Comparison of ENCODE assay signal across 8 mouse cellular contexts in genomic region chr2:156197129-156197911, GRCm38 (mm10). TPM values are rescaled to one million over a fixed set of nuclear protein-coding genes. Genes with fewer than 3 reads are reported as not detected.
A peak's percentile ranks its signal among the peaks of the same experiment; 100 is the strongest.
DNase-seq lines count a peak whose midpoint lies in the region; ATAC-seq and TF ChIP-seq lines count a peak whose summit lies in the region.

No protein-coding gene starts in this region.

- H3K9ac ChIP-seq in hindbrain, embryonic 15.5 days, result peak overlapping the region; percentile 81
- peak overlapping the region; percentile 91 for H3K9ac ChIP-seq in midbrain, embryonic 16.5 days (ENCODE audit: low read depth, low read length)

- no peak for TF ChIP-seq CTCF in kidney, adult 2 months (conservative IDR thresholded peaks at IDR 0.05; ENCODE audit: insufficient read depth, insufficient read length, low read depth, low read length)
- TF ChIP-seq CTCF in brain, embryonic 14.5 days (IDR thresholded peaks at IDR 0.05; ENCODE audit: borderline replicate concordance, extremely low read depth, insufficient read depth, insufficient read length), result no peak

- H3K27me3 ChIP-seq in kidney, adult 2 months (replicated peaks; ENCODE audit: control insufficient read depth, insufficient read depth, low read length), result no peaks in the 10 kb centered on the region
- H3K27me3 ChIP-seq in hindbrain, embryonic 15.5 days, result no peaks in the 10 kb centered on the region
- H3K27me3 ChIP-seq in midbrain, embryonic 16.5 days (ENCODE audit: control insufficient read depth, insufficient read depth, low read depth, low read length), result no peaks in the 10 kb centered on the region

- peak overlapping the region; percentile 87; the same call in 1 of the 2 replicates for H3K27ac ChIP-seq in kidney, adult 2 months (ENCODE audit: insufficient read depth, low read depth, low read length)
- H3K27ac ChIP-seq in hindbrain, embryonic 15.5 days (replicated peaks), result peak overlapping the region; percentile 99
- peak overlapping the region; percentile 97 for H3K27ac ChIP-seq in midbrain, embryonic 16.5 days (ENCODE audit: low read length)

- peak overlapping the region; percentile 99 for H3K4me3 ChIP-seq in kidney, adult 2 months (ENCODE audit: insufficient read depth, low read depth, low read length)
- H3K4me3 ChIP-seq in hindbrain, embryonic 15.5 days, result peak overlapping the region; percentile 84
- H3K4me3 ChIP-seq in midbrain, embryonic 16.5 days (ENCODE audit: low read depth, low read length), result peak overlapping the region; percentile 76

- no peak; the same call in 1 of the 2 replicates for ATAC-seq in hindbrain, embryonic 15.5 days (ENCODE audit: low FRiP score, low read depth)
- no peak for ATAC-seq in midbrain, embryonic 16.5 days

- peak overlapping the region; percentile 72 for H3K4me2 ChIP-seq in hindbrain, embryonic 15.5 days
- H3K4me2 ChIP-seq in midbrain, embryonic 16.5 days (ENCODE audit: low read length), result peak overlapping the region; percentile 76

- peaks cover 20% of the 10 kb centered on the region for H3K4me1 ChIP-seq in kidney, adult 2 months (ENCODE audit: control insufficient read depth, insufficient read depth, low read length)
- peaks cover 41% of the 10 kb centered on the region for H3K4me1 ChIP-seq in hindbrain, embryonic 15.5 days (replicated peaks)
- H3K4me1 ChIP-seq in midbrain, embryonic 16.5 days (ENCODE audit: control insufficient read depth, insufficient read depth, low read length), result peaks cover 33% of the 10 kb centered on the region

- H3K9me3 ChIP-seq in hindbrain, embryonic 15.5 days, result no peaks in the 10 kb centered on the region
- H3K9me3 ChIP-seq in midbrain, embryonic 16.5 days (replicated peaks; ENCODE audit: control insufficient read depth, low read length, poor library complexity, severe bottlenecking), result no peaks in the 10 kb centered on the region

- DNase-seq in kidney, adult 2 months, result no peak
- DNase-seq in kidney, adult 8-10 months, result no peak
- peak; percentile 14 for DNase-seq in brain, embryonic 14.5 days (ENCODE audit: low read depth)
- no peak for DNase-seq in frontal cortex, postnatal 36 days (ENCODE audit: low spot score in 2 of 2)
- no peak for DNase-seq in adrenal gland, postnatal 14 days
- no peak for DNase-seq in layer of hippocampus, postnatal 25 days (ENCODE audit: extremely low spot score in 1 of 2, low spot score in 1 of 2)

- TF ChIP-seq POLR2A in kidney, adult 2 months (IDR thresholded peaks at IDR 0.05; ENCODE audit: low read depth, low read length), result no peak
- no peak; the same call in 1 of the 2 replicates for TF ChIP-seq POLR2A in brain, embryonic 14.5 days (IDR thresholded peaks at IDR 0.05; ENCODE audit: borderline replicate concordance, extremely low read depth, insufficient read depth, insufficient read length, poor library complexity, severe bottlenecking)

- WGBS in kidney, adult 2 months, result 5% methylated on average over 17 of the region's 17 CpGs
- WGBS in hindbrain, embryonic 15.5 days, result 4% methylated on average over 17 of the region's 17 CpGs
- 3% methylated on average over 17 of the region's 17 CpGs for whole genome bisulfite sequencing in midbrain, embryonic 16.5 days

- H3K36me3 ChIP-seq in kidney, adult 2 months (ENCODE audit: control insufficient read depth, insufficient read depth, low read length), result no peaks in the 10 kb centered on the region
- 0 out of 2 replicates have a peak, but pooled peaks cover 2% of the 10 kb centered on the region for H3K36me3 ChIP-seq in hindbrain, embryonic 15.5 days
- H3K36me3 ChIP-seq in midbrain, embryonic 16.5 days (ENCODE audit: control insufficient read depth, insufficient read depth, low read length), result no peaks in the 10 kb centered on the region

RNA-seq across cellular contexts. Expression of gene Phf20, which starts 1.1 kb away (rescaled TPM):
- polyA plus RNA-seq in kidney, adult 2 months (2012; rRNA removed), result 14.6 and 16.3 TPM in 2 replicates
- polyA plus RNA-seq in brain, embryonic 14.5 days (2012; rRNA removed), result 28.8 and 31.4 TPM in 2 replicates
- 111 and 112 TPM in 2 replicates for polyA plus RNA-seq in hindbrain, embryonic 15.5 days (2015; fragmentation: Nextera tagmentation; extraction: Ambion mirVana)
- polyA plus RNA-seq in midbrain, embryonic 16.5 days (2015; fragmentation: Nextera tagmentation; extraction: Ambion mirVana), result 132 and 136 TPM in 2 replicates
- 40.9 and 44.4 TPM in 2 replicates for total RNA-seq in adrenal gland, postnatal 14 days (2021)
- 10 to 100 TPM; 80.3 to 82.7 TPM for total RNA-seq in layer of hippocampus, postnatal 25 days (2021)

RNA-seq across cellular contexts. Expression of gene Rbm39, which starts 17.3 kb away (rescaled TPM):
- 31.1 and 39.3 TPM in 2 replicates for polyA plus RNA-seq in kidney, adult 2 months (2012; rRNA removed)
- polyA plus RNA-seq in brain, embryonic 14.5 days (2012; rRNA removed), result 133 and 188 TPM in 2 replicates
- polyA plus RNA-seq in hindbrain, embryonic 15.5 days (2015; fragmentation: Nextera tagmentation; extraction: Ambion mirVana), result 414 and 423 TPM in 2 replicates
- polyA plus RNA-seq in midbrain, embryonic 16.5 days (2015; fragmentation: Nextera tagmentation; extraction: Ambion mirVana), result 406 and 441 TPM in 2 replicates
- total RNA-seq in adrenal gland, postnatal 14 days (2021), result 338 and 382 TPM in 2 replicates
- 100 to 1,000 TPM; 275 to 354 TPM for total RNA-seq in layer of hippocampus, postnatal 25 days (2021)

RNA-seq across cellular contexts. Expression of gene Nfs1, which starts 53.3 kb away (rescaled TPM):
- polyA plus RNA-seq in kidney, adult 2 months (2012; rRNA removed), result 112 and 138 TPM in 2 replicates
- 28.5 and 37.2 TPM in 2 replicates for polyA plus RNA-seq in brain, embryonic 14.5 days (2012; rRNA removed)
- polyA plus RNA-seq in hindbrain, embryonic 15.5 days (2015; fragmentation: Nextera tagmentation; extraction: Ambion mirVana), result 33.9 and 35.2 TPM in 2 replicates
- 35.3 and 37.6 TPM in 2 replicates for polyA plus RNA-seq in midbrain, embryonic 16.5 days (2015; fragmentation: Nextera tagmentation; extraction: Ambion mirVana)
- total RNA-seq in adrenal gland, postnatal 14 days (2021), result 71.2 and 77.5 TPM in 2 replicates
- total RNA-seq in layer of hippocampus, postnatal 25 days (2021), result 10 to 100 TPM; 45.6 to 47.4 TPM

RNA-seq across cellular contexts. Expression of gene Romo1, which starts 53.5 kb away (rescaled TPM):
- polyA plus RNA-seq in kidney, adult 2 months (2012; rRNA removed), result 396 and 507 TPM in 2 replicates
- 307 and 437 TPM in 2 replicates for polyA plus RNA-seq in brain, embryonic 14.5 days (2012; rRNA removed)
- polyA plus RNA-seq in hindbrain, embryonic 15.5 days (2015; fragmentation: Nextera tagmentation; extraction: Ambion mirVana), result 439 and 455 TPM in 2 replicates
- polyA plus RNA-seq in midbrain, embryonic 16.5 days (2015; fragmentation: Nextera tagmentation; extraction: Ambion mirVana), result 381 and 383 TPM in 2 replicates
- total RNA-seq in adrenal gland, postnatal 14 days (2021), result 378 and 386 TPM in 2 replicates
- total RNA-seq in layer of hippocampus, postnatal 25 days (2021), result 100 to 1,000 TPM; 156 to 190 TPM
